Mouse (Mus musculus): ENCODE data around the gene Ate1. TPM values are rescaled to one million over a fixed set of nuclear protein-coding genes. Genes with fewer than 3 reads are reported as not detected.
"Not testable (repeated sequence)": the region's sequence is repeated elsewhere in the genome, so short reads cannot be mapped to it uniquely, and the experiment has no call there.

Gene Ate1
- polyA plus RNA-seq, 1 experiment: 38.7 TPM

- TF ChIP-seq CTCF (IDR thresholded peaks at IDR 0.05; ENCODE audit: borderline replicate concordance, insufficient read depth, low read length): no peak
- TF ChIP-seq POLR2A (IDR thresholded peaks at IDR 0.05; ENCODE audit: low read depth, low read length): no peak
- H3K4me3 ChIP-seq (ENCODE audit: insufficient read depth, low read length): no peak overlapping the region
- H3K4me1 ChIP-seq (ENCODE audit: control insufficient read depth, insufficient read depth, low read length): peaks cover 15% of the 10 kb centered on the region
- H3K27ac ChIP-seq (ENCODE audit: insufficient read depth, low read length): peak overlapping the region; percentile 91
Measured at GRCm38 (mm10) chr7:130492026-130492425, 28.1 kb downstream of the Ate1 start.

GRCm38 (mm10) chr7:130479003-130479402 is 41.2 kb downstream of the Ate1 start:
- not testable (repeated sequence) for H3K4me3 ChIP-seq (ENCODE audit: insufficient read depth, low read length); H3K4me1 ChIP-seq (ENCODE audit: control insufficient read depth, insufficient read depth, low read length); H3K27ac ChIP-seq (ENCODE audit: insufficient read depth, low read length)

DNA sequence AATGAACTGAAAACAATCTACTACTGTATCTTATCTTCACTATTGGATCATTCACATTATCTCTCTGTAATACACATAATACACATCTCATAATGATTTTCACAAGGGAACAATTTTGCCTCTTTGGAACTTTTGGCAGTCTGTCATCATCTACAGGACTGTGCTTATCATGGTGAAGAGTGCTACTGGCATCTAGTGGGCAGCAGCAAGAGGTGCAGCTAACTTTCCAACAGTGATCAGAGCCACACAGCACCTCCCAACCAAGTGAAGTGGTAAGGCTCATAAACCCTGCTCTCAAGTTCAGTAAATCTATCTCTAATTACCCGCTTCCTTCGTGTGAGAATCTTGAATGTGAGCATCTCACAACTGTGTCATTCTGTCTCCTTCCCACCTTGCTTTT is 44.2 kb downstream of the Ate1 start:
- no peak overlapping the region for H3K27ac ChIP-seq (ENCODE audit: insufficient read depth, low read length)
- no peak overlapping the region for H3K4me3 ChIP-seq (ENCODE audit: insufficient read depth, low read length)
- TF ChIP-seq CTCF (IDR thresholded peaks at IDR 0.05; ENCODE audit: borderline replicate concordance, insufficient read depth, low read length) (peak; percentile 84), POLR2A (IDR thresholded peaks at IDR 0.05; ENCODE audit: low read depth, low read length) (no peak)
- H3K4me1 ChIP-seq (ENCODE audit: control insufficient read depth, insufficient read depth, low read length): no peaks in the 10 kb centered on the region

GRCm38 (mm10) chr7:130473881-130474280 is 46.3 kb downstream of the Ate1 start:
- no peak for TF ChIP-seq POLR2A (IDR thresholded peaks at IDR 0.05; ENCODE audit: low read depth, low read length)
- no peak for TF ChIP-seq CTCF (IDR thresholded peaks at IDR 0.05; ENCODE audit: borderline replicate concordance, insufficient read depth, low read length)
- H3K4me1 ChIP-seq (ENCODE audit: control insufficient read depth, insufficient read depth, low read length): no peaks in the 10 kb centered on the region

GRCm38 (mm10) chr7:130472683-130473082 is 47.5 kb downstream of the Ate1 start:
- no peaks in the 10 kb centered on the region for H3K4me1 ChIP-seq (ENCODE audit: control insufficient read depth, insufficient read depth, low read length)
- no peak overlapping the region for H3K4me3 ChIP-seq (ENCODE audit: insufficient read depth, low read length)
- TF ChIP-seq CTCF (IDR thresholded peaks at IDR 0.05; ENCODE audit: borderline replicate concordance, insufficient read depth, low read length): no peak
- no peak for TF ChIP-seq POLR2A (IDR thresholded peaks at IDR 0.05; ENCODE audit: low read depth, low read length)
- no peak overlapping the region for H3K27ac ChIP-seq (ENCODE audit: insufficient read depth, low read length)

More at GRCm38 (mm10) chr7:130473881-130474280, 46.3 kb downstream of the Ate1 start:
- H3K27ac ChIP-seq (ENCODE audit: insufficient read depth, low read length): no peak overlapping the region
- H3K4me3 ChIP-seq (ENCODE audit: insufficient read depth, low read length): no peak overlapping the region

GRCm38 (mm10) chr7:130471045-130471444 is 49.1 kb downstream of the Ate1 start:
- H3K4me3 ChIP-seq (ENCODE audit: insufficient read depth, low read length): no peak overlapping the region
- no peak overlapping the region for H3K27ac ChIP-seq (ENCODE audit: insufficient read depth, low read length)
- no peak for TF ChIP-seq POLR2A (IDR thresholded peaks at IDR 0.05; ENCODE audit: low read depth, low read length)
- H3K4me1 ChIP-seq (ENCODE audit: control insufficient read depth, insufficient read depth, low read length): no peaks in the 10 kb centered on the region

GRCm38 (mm10) chr7:130455587-130456246 is 64.5 kb downstream of the Ate1 start:
- no peak overlapping the region for H3K27ac ChIP-seq (ENCODE audit: insufficient read depth, low read length)
- no peak for TF ChIP-seq POLR2A (IDR thresholded peaks at IDR 0.05; ENCODE audit: low read depth, low read length)
- no peak for TF ChIP-seq CTCF (IDR thresholded peaks at IDR 0.05; ENCODE audit: borderline replicate concordance, insufficient read depth, low read length)
- no peak overlapping the region for H3K4me3 ChIP-seq (ENCODE audit: insufficient read depth, low read length)
- H3K4me1 ChIP-seq (ENCODE audit: control insufficient read depth, insufficient read depth, low read length): no peaks in the 10 kb centered on the region

- no peak overlapping the region for H3K4me3 ChIP-seq (ENCODE audit: insufficient read depth, low read length)
- TF ChIP-seq CTCF (IDR thresholded peaks at IDR 0.05; ENCODE audit: borderline replicate concordance, insufficient read depth, low read length): no peak
- TF ChIP-seq POLR2A (IDR thresholded peaks at IDR 0.05; ENCODE audit: low read depth, low read length): no peak
Measured at GRCm38 (mm10) chr7:130454226-130454625, 65.9 kb downstream of the Ate1 start.

GRCm38 (mm10) chr7:130435776-130436175 is 84.4 kb downstream of the Ate1 start:
- TF ChIP-seq POLR2A (IDR thresholded peaks at IDR 0.05; ENCODE audit: low read depth, low read length): no peak
- TF ChIP-seq CTCF (IDR thresholded peaks at IDR 0.05; ENCODE audit: borderline replicate concordance, insufficient read depth, low read length): no peak
- Histone ChIP-seq H3K4me1 (ENCODE audit: control insufficient read depth, insufficient read depth, low read length) (no peaks in the 10 kb centered on the region), H3K4me3 (ENCODE audit: insufficient read depth, low read length) (no peak overlapping the region), H3K27ac (ENCODE audit: insufficient read depth, low read length) (no peak overlapping the region)

More at GRCm38 (mm10) chr7:130454226-130454625, 65.9 kb downstream of the Ate1 start:
- H3K27ac ChIP-seq (ENCODE audit: insufficient read depth, low read length): no peak overlapping the region
- H3K4me1 ChIP-seq (ENCODE audit: control insufficient read depth, insufficient read depth, low read length): no peaks in the 10 kb centered on the region

DNA sequence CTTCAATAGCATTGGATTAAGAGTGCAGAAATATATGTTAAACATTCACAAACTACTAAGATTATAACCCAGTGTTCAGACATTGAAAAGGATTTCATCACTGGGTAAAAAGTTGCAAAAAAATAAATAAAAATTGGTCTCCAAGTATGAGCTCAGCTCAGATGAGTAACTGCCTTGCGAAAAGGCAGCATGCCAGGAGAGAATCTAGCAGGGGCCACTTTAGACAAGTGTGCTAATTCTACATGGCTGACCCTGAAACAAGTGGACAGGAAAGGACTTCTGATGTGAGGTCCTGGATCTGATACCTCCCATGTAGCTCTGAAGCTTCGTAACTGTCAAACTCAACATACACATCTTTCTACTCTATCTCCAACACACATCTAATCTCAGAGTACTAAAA is 88.0 kb downstream of the Ate1 start:
- Histone ChIP-seq H3K4me1 (ENCODE audit: control insufficient read depth, insufficient read depth, low read length) (no peaks in the 10 kb centered on the region), H3K4me3 (ENCODE audit: insufficient read depth, low read length) (no peak overlapping the region), H3K27ac (ENCODE audit: insufficient read depth, low read length) (no peak overlapping the region)
- TF ChIP-seq CTCF (IDR thresholded peaks at IDR 0.05; ENCODE audit: borderline replicate concordance, insufficient read depth, low read length): no peak
- no peak for TF ChIP-seq POLR2A (IDR thresholded peaks at IDR 0.05; ENCODE audit: low read depth, low read length)

DNA sequence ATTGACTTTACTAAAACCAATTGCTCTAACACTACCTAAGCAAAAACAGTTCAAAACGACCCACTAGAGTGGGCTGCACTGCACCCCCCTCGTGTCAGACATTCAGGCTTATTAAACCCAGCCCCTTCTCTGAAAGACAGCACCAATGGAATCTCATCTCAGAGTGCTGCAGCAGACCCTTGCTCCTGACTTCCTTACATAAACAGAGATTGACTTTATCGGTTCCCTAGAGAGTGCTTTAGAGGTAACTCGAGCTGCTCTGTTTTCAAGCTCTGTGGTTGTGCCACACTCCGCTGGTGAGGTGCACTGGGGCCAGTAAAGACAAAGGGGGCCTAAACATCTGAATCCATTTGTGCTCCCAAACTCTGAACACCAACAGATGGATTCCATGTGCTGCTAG is 93.6 kb downstream of the Ate1 start:
- Histone ChIP-seq H3K27ac (ENCODE audit: insufficient read depth, low read length) (no peak overlapping the region), H3K4me1 (ENCODE audit: control insufficient read depth, insufficient read depth, low read length) (no peaks in the 10 kb centered on the region), H3K4me3 (ENCODE audit: insufficient read depth, low read length) (no peak overlapping the region)
- TF ChIP-seq POLR2A (IDR thresholded peaks at IDR 0.05; ENCODE audit: low read depth, low read length) (no peak), CTCF (IDR thresholded peaks at IDR 0.05; ENCODE audit: borderline replicate concordance, insufficient read depth, low read length) (no peak)
